Mouse (Mus musculus) hindbrain, embryonic 16.5 days (tissue): Measurements from ENCODE around the gene Tmem82. TPM values are rescaled to one million over a fixed set of nuclear protein-coding genes. Genes with fewer than 3 reads are reported as not detected.

Source experiments
- ATAC-seq: fragments of 200-750 bp; cut with Nextera tagmentation; 2 replicates; pipeline ENCODE4 v1.8.0; 2017; ENCODE audit warnings: moderate TSS enrichment, moderate library complexity
- H3K27ac ChIP-seq: fragments of 300-500 bp; sonication (generic); 2 replicates; pipeline ENCODE4 v1.5.1; 2014; ENCODE audit warnings: low read depth, mild to moderate bottlenecking, control low read depth, low read length, moderate library complexity
- H3K27me3 ChIP-seq: fragments of 300-500 bp; sonication (generic); replicated peaks from 2 replicates; pipeline ENCODE4 v1.6.1; 2014; ENCODE audit warnings: low read length; ENCODE audit not compliant: control insufficient read depth, insufficient read depth
- H3K36me3 ChIP-seq: fragments of 300-500 bp; sonication (generic); 2 replicates; pipeline ENCODE4 v1.6.1; 2014; ENCODE audit warnings: mild to moderate bottlenecking, low read length, moderate library complexity, mixed read lengths; ENCODE audit not compliant: control insufficient read depth, insufficient read depth
- H3K4me1 ChIP-seq: fragments of 300-500 bp; sonication (generic); 2 replicates; pipeline ENCODE4 v1.6.1; 2014; ENCODE audit warnings: low read depth, low read length; ENCODE audit not compliant: control insufficient read depth, insufficient read depth
- H3K4me2 ChIP-seq: fragments of 300-500 bp; sonication (generic); 2 replicates; pipeline ENCODE4 v1.6.1; 2014; ENCODE audit warnings: mild to moderate bottlenecking, low read length, control low read depth, moderate library complexity
- H3K4me3 ChIP-seq: fragments of 300-500 bp; sonication (generic); 2 replicates; pipeline ENCODE4 v1.5.1; 2014; ENCODE audit warnings: mild to moderate bottlenecking, low read length, control low read depth, moderate library complexity
- H3K9ac ChIP-seq: fragments of 300-500 bp; sonication (generic); 2 replicates; pipeline ENCODE4 v1.6.1; 2014; ENCODE audit warnings: low read depth, mild to moderate bottlenecking, control low read depth, low read length, moderate library complexity
- H3K9me3 ChIP-seq: fragments of 300-500 bp; sonication (generic); 2 replicates; pipeline ENCODE4 v1.6.1; 2014; ENCODE audit warnings: mild to moderate bottlenecking, low read length, moderate library complexity; ENCODE audit not compliant: control insufficient read depth
- WGBS: fragments of 180-500 bp; shearing (Covaris S2); extraction: QIAGEN DNeasy Blood & Tissue Kit; methylation state at CpG from one replicate; pipeline ENCODE4 v1.1.7; 2014; 5-methylcytosine and 5-hydroxymethylcytosine counted together
- polyA plus RNA-seq: library from polyadenylated mRNA; unstranded; fragments of >200 nt; fragmentation: Nextera tagmentation; extraction: Ambion mirVana; gene quantifications from 2 replicates; pipeline ENCODE4 v1.2.1, GENCODE M21; 2015

Tmem82 gene
- polyA plus RNA-seq, 1 experiment from 2014 or later, result 0.45 TPM

GRCm38 (mm10) chr4:141622091-141622490 lies 3.7 kb upstream of the Tmem82 start:
- Histone ChIP-seq H3K4me2 (no peak overlapping the region), H3K9ac (no peak overlapping the region), H3K4me3 (no peak overlapping the region), H3K9me3 (no peaks in the 10 kb centered on the region), H3K27ac (no peak overlapping the region), H3K4me1 (peaks cover 7% of the 10 kb centered on the region), H3K27me3 (peaks cover 6% of the 10 kb centered on the region; the same call in 1 of the 2 replicates), H3K36me3 (peaks cover 12% of the 10 kb centered on the region)
- no peak for ATAC-seq
- WGBS, result 83% methylated on average over 8 of the region's 8 CpGs

- H3K36me3 ChIP-seq, result peaks cover 7% of the 10 kb centered on the region
- no peak overlapping the region for H3K4me3 ChIP-seq
- no peak overlapping the region for H3K27ac ChIP-seq
- peaks cover 7% of the 10 kb centered on the region for H3K4me1 ChIP-seq
- no peak overlapping the region for H3K4me2 ChIP-seq
- no peak for ATAC-seq
- no peak overlapping the region for H3K9ac ChIP-seq
- WGBS, result 80% methylated on average over 8 of the region's 8 CpGs
- H3K9me3 ChIP-seq, result no peaks in the 10 kb centered on the region
- peaks cover 6% of the 10 kb centered on the region; the same call in 1 of the 2 replicates for H3K27me3 ChIP-seq
Measured at GRCm38 (mm10) chr4:141621297-141621696, 2.9 kb upstream of the Tmem82 start.

- no peak for ATAC-seq
- Histone ChIP-seq H3K4me3 (no peak overlapping the region), H3K27ac (no peak overlapping the region), H3K9ac (no peak overlapping the region), H3K27me3 (peaks cover 6% of the 10 kb centered on the region; the same call in 1 of the 2 replicates), H3K4me2 (no peak overlapping the region), H3K9me3 (no peaks in the 10 kb centered on the region), H3K4me1 (peaks cover 7% of the 10 kb centered on the region), H3K36me3 (no peaks in the 10 kb centered on the region)
- 85% methylated on average over 9 of the region's 9 CpGs for WGBS
Measured at GRCm38 (mm10) chr4:141619299-141619883, 958 bp upstream of the Tmem82 start.

- Histone ChIP-seq H3K4me1 (peaks cover 7% of the 10 kb centered on the region), H3K27me3 (peaks cover 6% of the 10 kb centered on the region; the same call in 1 of the 2 replicates), H3K4me3 (0 out of 2 replicates have a peak overlapping the region, but pooled peaks have one; percentile 6), H3K36me3 (no peaks in the 10 kb centered on the region), H3K9me3 (no peaks in the 10 kb centered on the region), H3K9ac (no peak overlapping the region), H3K27ac (no peak overlapping the region), H3K4me2 (peak overlapping the region; percentile 45)
- 11% methylated on average over 20 of the region's 22 CpGs for WGBS
- no peak for ATAC-seq
Measured at GRCm38 (mm10) chr4:141617863-141618564, 419 bp downstream of the Tmem82 start.

GRCm38 (mm10) chr4:141617299-141617698 lies 1.1 kb downstream of the Tmem82 start:
- Histone ChIP-seq H3K9me3 (no peaks in the 10 kb centered on the region), H3K9ac (no peak overlapping the region), H3K27me3 (peaks cover 6% of the 10 kb centered on the region; the same call in 1 of the 2 replicates), H3K27ac (no peak overlapping the region), H3K36me3 (no peaks in the 10 kb centered on the region), H3K4me1 (peaks cover 7% of the 10 kb centered on the region), H3K4me3 (no peak overlapping the region), H3K4me2 (peak overlapping the region; percentile 45)
- WGBS, result 8% methylated on average over 20 of the region's 20 CpGs
- ATAC-seq, result no peak

GRCm38 (mm10) chr4:141616811-141617210 lies 1.6 kb downstream of the Tmem82 start:
- peaks cover 6% of the 10 kb centered on the region; the same call in 1 of the 2 replicates for H3K27me3 ChIP-seq
- no peak overlapping the region for H3K9ac ChIP-seq
- WGBS, result 77% methylated on average over 6 of the region's 6 CpGs

GRCm38 (mm10) chr4:141614946-141615345 lies 3.5 kb downstream of the Tmem82 start:
- WGBS, result 72% methylated on average over 14 of the region's 14 CpGs

More at GRCm38 (mm10) chr4:141616811-141617210, 1.6 kb downstream of the Tmem82 start:
- ATAC-seq, result no peak
- no peaks in the 10 kb centered on the region for H3K36me3 ChIP-seq
- no peak overlapping the region for H3K4me2 ChIP-seq
- H3K4me3 ChIP-seq, result no peak overlapping the region
- no peaks in the 10 kb centered on the region for H3K9me3 ChIP-seq
- peaks cover 7% of the 10 kb centered on the region for H3K4me1 ChIP-seq
- no peak overlapping the region for H3K27ac ChIP-seq

GRCm38 (mm10) chr4:141609538-141609937 lies 8.9 kb downstream of the Tmem82 start:
- 72% methylated on average over 6 of the region's 6 CpGs for WGBS
- Histone ChIP-seq H3K9ac (no peak overlapping the region), H3K4me1 (no peaks in the 10 kb centered on the region), H3K27ac (no peak overlapping the region), H3K9me3 (no peaks in the 10 kb centered on the region), H3K4me3 (no peak overlapping the region), H3K27me3 (no peaks in the 10 kb centered on the region), H3K36me3 (no peaks in the 10 kb centered on the region), H3K4me2 (no peak overlapping the region)
- ATAC-seq, result no peak

More at GRCm38 (mm10) chr4:141614946-141615345, 3.5 kb downstream of the Tmem82 start:
- no peak for ATAC-seq
- Histone ChIP-seq H3K27me3 (peaks cover 6% of the 10 kb centered on the region; the same call in 1 of the 2 replicates), H3K36me3 (no peaks in the 10 kb centered on the region), H3K9ac (no peak overlapping the region), H3K4me2 (no peak overlapping the region), H3K9me3 (no peaks in the 10 kb centered on the region), H3K4me1 (peaks cover 7% of the 10 kb centered on the region), H3K4me3 (no peak overlapping the region), H3K27ac (no peak overlapping the region)

GRCm38 (mm10) chr4:141605861-141606260 lies 12.6 kb downstream of the Tmem82 start, which contains the start of gene Fblim1:
Gene Fblim1, minus strand, starts transcription at chr4:141606096.
- Histone ChIP-seq H3K27me3 (no peaks in the 10 kb centered on the region), H3K4me3 (no peak within 1 kb of the TSS), H3K27ac (no peak within 1 kb of the TSS), H3K36me3 (no peaks in the 10 kb centered on the region), H3K4me2 (no peak within 1 kb of the TSS), H3K9ac (no peak within 1 kb of the TSS), H3K4me1 (no peaks in the 10 kb centered on the region; the same call in 1 of the 2 replicates), H3K9me3 (no peaks in the 10 kb centered on the region)
- WGBS, result 85% methylated on average over 11 of the region's 11 CpGs
- no peak for ATAC-seq
